Mouse (Mus musculus): ENCODE results near the gene Gpr1. TPM values are rescaled to one million over a fixed set of nuclear protein-coding genes. Genes with fewer than 3 reads are reported as not detected.
A peak's percentile ranks its signal among the peaks of the same experiment; 100 is the strongest.

Gpr1 gene
- polyA plus RNA-seq (2015; fragmentation: Nextera tagmentation; extraction: Ambion mirVana): 0.66 and 1.2 TPM in 2 replicates

DNA sequence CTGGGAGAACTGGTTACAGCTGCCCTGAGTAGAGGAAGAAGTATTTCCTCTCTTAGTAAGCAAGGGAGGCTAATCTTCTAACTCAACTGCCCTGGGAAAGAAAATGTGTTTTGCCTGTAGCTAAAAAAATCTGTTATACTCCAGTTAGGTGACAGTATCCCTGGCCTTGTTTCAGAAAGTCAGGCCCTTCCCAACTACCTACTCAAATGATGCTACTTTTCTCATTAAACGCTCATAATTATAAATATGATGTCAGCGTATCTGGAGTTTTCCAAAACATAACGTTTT, at the start of gene Gpr1:
Gpr1 (minus strand) TSS at position 273 of the 288 bp plus-strand sequence.
- Histone ChIP-seq H3K9ac (0 out of 2 replicates have a peak within 1 kb of the TSS, but pooled peaks have one; percentile 3), H3K4me3 (peak within 1 kb of the TSS; percentile 18), H3K27me3 (replicated peaks) (no peaks in the 10 kb centered on the region), H3K27ac (peak within 1 kb of the TSS; percentile 51), H3K4me1 (peaks cover 18% of the 10 kb centered on the region), H3K36me3 (replicated peaks) (no peaks in the 10 kb centered on the region), H3K4me2 (peak within 1 kb of the TSS; percentile 46), H3K9me3 (no peaks in the 10 kb centered on the region)
- 36% methylated on average over 3 of the region's 3 CpGs for WGBS
- no peak for ATAC-seq (replicated peaks)

DNA sequence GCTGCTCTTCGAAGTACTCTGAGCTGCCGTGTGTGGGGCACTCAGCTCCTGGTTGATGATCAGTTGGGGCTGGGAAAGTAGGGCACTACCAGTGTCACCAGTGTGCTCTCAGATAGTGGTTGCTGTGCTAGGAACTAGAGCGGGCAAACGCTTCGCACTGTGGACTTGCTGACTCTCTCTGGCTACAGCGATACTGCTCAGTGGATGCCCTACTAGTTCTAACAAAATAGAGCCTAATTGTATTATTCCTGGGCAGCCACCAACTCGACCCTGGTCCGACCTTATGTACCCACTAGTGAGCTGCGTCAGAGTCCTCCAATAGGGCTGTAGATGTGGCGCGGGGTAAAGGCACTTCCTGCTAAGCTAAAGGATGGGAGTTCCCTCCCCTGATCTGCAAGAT, 49.3 kb upstream of the Gpr1 start:
- no peak for ATAC-seq (replicated peaks)
- Histone ChIP-seq H3K27ac (no peak overlapping the region), H3K9me3 (no peaks in the 10 kb centered on the region), H3K4me2 (no peak overlapping the region), H3K4me1 (no peaks in the 10 kb centered on the region), H3K9ac (no peak overlapping the region), H3K27me3 (replicated peaks) (peaks cover 42% of the 10 kb centered on the region), H3K36me3 (replicated peaks) (no peaks in the 10 kb centered on the region), H3K4me3 (no peak overlapping the region)
- WGBS: 40% methylated on average over 11 of the region's 11 CpGs

DNA sequence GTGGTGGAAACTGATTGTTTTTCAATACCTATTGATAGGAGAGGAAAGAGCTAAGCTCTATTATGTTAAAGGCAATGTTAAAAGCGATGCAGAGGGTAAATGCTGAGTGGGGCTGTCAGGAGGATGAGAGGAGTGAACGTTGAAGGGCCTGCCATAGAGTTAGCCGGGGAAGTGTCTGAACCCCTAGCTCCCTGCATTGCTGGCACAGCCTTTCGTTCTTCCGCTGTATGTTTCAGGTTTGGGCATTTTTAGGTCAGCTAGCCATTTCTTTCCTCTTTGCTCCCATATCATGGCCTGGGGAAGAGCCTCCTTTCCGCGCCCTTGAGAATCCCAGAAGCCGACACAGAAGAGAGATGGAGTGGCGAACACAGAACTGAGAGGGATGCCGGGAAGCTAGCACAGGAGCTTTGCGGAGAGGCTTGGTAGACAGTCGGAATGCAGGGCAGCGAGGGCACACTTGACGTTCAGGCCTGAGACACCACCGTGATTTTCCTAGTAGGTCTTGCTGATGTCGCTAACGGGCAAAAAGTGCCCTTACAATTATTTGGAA, 46.8 kb upstream of the Gpr1 start:
- peaks cover 51% of the 10 kb centered on the region for H3K27me3 ChIP-seq (replicated peaks)

GRCm38 (mm10) chr1:63260742-63261033, 46.3 kb upstream of the Gpr1 start:
- Histone ChIP-seq H3K4me1 (peaks cover 7% of the 10 kb centered on the region), H3K9ac (no peak overlapping the region), H3K36me3 (replicated peaks) (no peaks in the 10 kb centered on the region), H3K4me2 (no peak overlapping the region), H3K4me3 (no peak overlapping the region), H3K27ac (no peak overlapping the region), H3K27me3 (replicated peaks) (peaks cover 53% of the 10 kb centered on the region), H3K9me3 (no peaks in the 10 kb centered on the region)
- WGBS: 41% methylated on average over 5 of the region's 5 CpGs
- ATAC-seq (replicated peaks): no peak

More for the DNA sequence above, 46.8 kb upstream of the Gpr1 start:
- Histone ChIP-seq H3K9me3 (no peaks in the 10 kb centered on the region), H3K4me2 (no peak overlapping the region), H3K4me1 (peaks cover 5% of the 10 kb centered on the region), H3K36me3 (replicated peaks) (no peaks in the 10 kb centered on the region), H3K4me3 (no peak overlapping the region), H3K9ac (no peak overlapping the region), H3K27ac (no peak overlapping the region)
- no peak for ATAC-seq (replicated peaks)
- WGBS: 57% methylated on average over 17 of the region's 17 CpGs

- WGBS: 52% methylated on average over 17 of the region's 17 CpGs
- peaks cover 12% of the 10 kb centered on the region for H3K4me1 ChIP-seq
- no peak for ATAC-seq (replicated peaks)
- no peaks in the 10 kb centered on the region for H3K9me3 ChIP-seq
- H3K36me3 ChIP-seq (replicated peaks): no peaks in the 10 kb centered on the region
- H3K9ac ChIP-seq: no peak overlapping the region
- no peak overlapping the region for H3K27ac ChIP-seq
- no peak overlapping the region for H3K4me3 ChIP-seq
- H3K4me2 ChIP-seq: no peak overlapping the region
- peaks cover 55% of the 10 kb centered on the region for H3K27me3 ChIP-seq (replicated peaks)
Measured at GRCm38 (mm10) chr1:63259916-63260741, 45.8 kb upstream of the Gpr1 start.

DNA sequence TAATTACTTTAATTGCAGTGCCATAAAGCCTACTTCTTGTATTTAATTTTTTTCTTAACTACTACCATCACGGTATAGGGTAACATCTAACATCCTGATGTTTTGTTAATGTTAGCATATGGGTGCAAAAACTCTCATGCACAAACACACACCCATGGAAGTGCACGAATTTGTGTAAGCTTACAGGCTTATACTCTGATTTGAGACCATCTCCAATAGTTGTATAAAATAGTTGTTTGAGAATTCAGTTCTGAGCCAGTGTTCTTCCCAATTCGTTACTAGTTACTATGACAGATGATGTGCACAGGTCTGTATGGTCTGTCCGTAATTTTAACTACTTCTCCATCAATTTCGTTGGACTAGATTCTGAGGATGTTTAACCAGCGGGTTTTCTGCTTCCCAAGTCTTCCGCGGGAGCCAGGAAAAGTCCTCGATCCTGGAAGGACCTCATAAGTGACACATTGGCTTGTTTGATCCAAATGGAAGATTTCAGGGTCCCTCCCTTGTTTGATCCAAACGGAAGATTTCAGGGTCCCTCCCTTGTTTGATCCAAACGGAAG, 45.0 kb upstream of the Gpr1 start:
- 41% methylated on average over 11 of the region's 11 CpGs for WGBS
- H3K9me3 ChIP-seq: no peaks in the 10 kb centered on the region
- no peak overlapping the region for H3K27ac ChIP-seq
- H3K36me3 ChIP-seq (replicated peaks): no peaks in the 10 kb centered on the region
- no peak overlapping the region for H3K9ac ChIP-seq
- no peak overlapping the region for H3K4me2 ChIP-seq
- peaks cover 15% of the 10 kb centered on the region for H3K4me1 ChIP-seq
- ATAC-seq (replicated peaks): no peak
- peaks cover 59% of the 10 kb centered on the region for H3K27me3 ChIP-seq (replicated peaks)
- H3K4me3 ChIP-seq: no peak overlapping the region

- H3K9ac ChIP-seq: no peak overlapping the region
- no peaks in the 10 kb centered on the region for H3K36me3 ChIP-seq (replicated peaks)
- H3K27me3 ChIP-seq (replicated peaks): peaks cover 62% of the 10 kb centered on the region
- H3K27ac ChIP-seq: no peak overlapping the region
- peaks cover 15% of the 10 kb centered on the region for H3K4me1 ChIP-seq
- no peaks in the 10 kb centered on the region for H3K9me3 ChIP-seq
- no peak overlapping the region for H3K4me3 ChIP-seq
- no peak overlapping the region for H3K4me2 ChIP-seq
- ATAC-seq (replicated peaks): no peak
- 53% methylated on average over 2 of the region's 2 CpGs for WGBS
Measured at GRCm38 (mm10) chr1:63258501-63258900, 44.2 kb upstream of the Gpr1 start.

GRCm38 (mm10) chr1:63256083-63256482, 41.7 kb upstream of the Gpr1 start:
- Histone ChIP-seq H3K4me1 (peaks cover 15% of the 10 kb centered on the region), H3K4me2 (no peak overlapping the region), H3K9ac (no peak overlapping the region), H3K9me3 (no peaks in the 10 kb centered on the region), H3K4me3 (no peak overlapping the region), H3K27me3 (replicated peaks) (peaks cover 61% of the 10 kb centered on the region), H3K36me3 (replicated peaks) (no peaks in the 10 kb centered on the region), H3K27ac (peak overlapping the region; percentile 78)
- 7% methylated on average over 5 of the region's 5 CpGs for WGBS
- ATAC-seq (replicated peaks): peak; percentile 84

DNA sequence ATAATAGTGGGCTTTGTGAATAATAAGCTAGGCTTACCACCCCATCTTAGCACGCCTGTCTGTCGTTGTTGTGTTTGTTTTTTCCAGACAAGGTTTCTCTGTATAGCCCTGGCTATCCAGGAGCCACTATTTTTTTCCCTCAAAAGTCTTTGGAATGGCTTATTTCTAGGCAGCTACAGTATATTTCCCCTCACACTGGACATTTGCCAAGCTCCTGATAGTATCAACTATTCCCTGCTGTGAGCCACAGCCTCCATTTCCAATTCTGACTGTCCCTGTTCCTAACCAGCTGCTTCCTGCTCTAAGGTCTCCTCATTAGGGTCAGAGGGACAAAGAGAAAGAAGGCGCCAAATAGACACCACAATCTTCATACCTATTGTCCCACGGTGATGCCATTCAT, 40.8 kb upstream of the Gpr1 start:
- ATAC-seq (replicated peaks): no peak
- WGBS: 8% methylated on average over 4 of the region's 4 CpGs
- Histone ChIP-seq H3K9me3 (no peaks in the 10 kb centered on the region), H3K4me3 (no peak overlapping the region), H3K4me2 (no peak overlapping the region), H3K27me3 (replicated peaks) (peaks cover 60% of the 10 kb centered on the region), H3K9ac (no peak overlapping the region), H3K4me1 (peaks cover 15% of the 10 kb centered on the region), H3K36me3 (replicated peaks) (no peaks in the 10 kb centered on the region), H3K27ac (peak overlapping the region; percentile 67)

DNA sequence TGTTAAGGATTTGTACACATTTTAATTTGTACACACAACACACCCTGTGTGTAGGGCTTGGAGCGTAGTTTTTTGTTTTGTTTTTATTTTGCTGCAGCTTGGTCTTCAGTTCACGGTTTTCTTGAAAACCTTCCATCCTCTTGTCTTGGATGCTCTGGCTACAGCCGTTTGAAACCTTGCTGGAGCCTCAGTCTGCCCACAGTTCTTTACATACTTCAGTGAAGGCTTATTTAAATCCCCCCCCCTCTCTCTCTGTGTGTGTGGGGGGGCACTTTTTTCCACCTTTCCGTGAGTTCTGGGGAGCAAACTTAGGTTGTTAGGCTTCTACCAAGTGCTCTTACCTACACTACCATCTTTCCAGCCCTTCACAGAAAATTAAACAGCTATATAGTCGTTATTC, 38.9 kb upstream of the Gpr1 start:
- H3K4me3 ChIP-seq: no peak overlapping the region
- H3K4me1 ChIP-seq: peaks cover 19% of the 10 kb centered on the region
- H3K9ac ChIP-seq: no peak overlapping the region
- 17% methylated on average over 5 of the region's 5 CpGs for WGBS
- peaks cover 68% of the 10 kb centered on the region for H3K27me3 ChIP-seq (replicated peaks)
- H3K9me3 ChIP-seq: no peaks in the 10 kb centered on the region
- no peak overlapping the region for H3K4me2 ChIP-seq
- no peak for ATAC-seq (replicated peaks)
- no peak overlapping the region for H3K27ac ChIP-seq
- H3K36me3 ChIP-seq (replicated peaks): no peaks in the 10 kb centered on the region

DNA sequence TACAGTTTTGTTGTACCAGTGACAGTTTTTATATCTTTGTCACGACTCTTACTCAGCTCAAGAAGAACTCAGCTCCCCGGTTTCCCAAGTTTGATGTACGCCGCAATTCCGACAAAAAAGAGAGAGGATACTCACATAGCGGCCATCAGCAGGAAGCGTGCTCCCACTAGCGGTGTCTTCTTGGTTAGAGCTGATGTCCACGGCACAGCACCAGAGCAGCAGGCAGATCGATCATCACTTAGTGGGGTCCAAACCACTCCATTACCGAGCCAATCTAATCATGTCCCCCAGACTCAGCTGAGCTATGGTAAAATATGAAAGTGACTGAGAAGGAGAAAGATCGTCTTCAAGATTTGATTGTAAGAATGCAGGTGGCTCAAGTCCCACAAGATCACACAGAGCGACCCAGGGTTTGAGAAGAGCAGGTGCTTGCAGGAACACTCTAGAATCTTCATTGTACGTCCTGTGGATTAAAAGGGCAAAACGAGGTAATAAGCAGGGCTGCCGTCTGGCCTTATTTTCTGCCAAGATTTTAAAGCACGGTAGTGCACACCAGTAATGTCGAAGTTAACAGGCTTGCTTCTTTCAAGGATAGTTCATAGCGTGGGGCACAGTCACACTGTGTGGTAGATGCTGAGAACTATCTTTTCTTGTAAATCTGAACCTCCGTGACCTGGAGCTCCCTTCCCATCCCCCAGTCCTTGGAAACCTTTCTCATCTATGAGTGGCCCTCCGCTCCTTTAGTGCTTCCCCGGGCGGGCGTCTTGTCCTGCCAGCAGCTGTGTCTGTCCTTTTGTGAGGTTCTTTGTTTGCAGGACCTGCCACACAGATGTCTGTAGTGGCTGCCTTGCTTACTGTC, 38.2 kb upstream of the Gpr1 start:
- 0 out of 2 replicates have a peak, but pooled peaks have one; percentile 54 for ATAC-seq (replicated peaks)
- Histone ChIP-seq H3K9me3 (no peaks in the 10 kb centered on the region), H3K27ac (no peak overlapping the region), H3K4me3 (no peak overlapping the region), H3K4me1 (peaks cover 21% of the 10 kb centered on the region), H3K9ac (no peak overlapping the region), H3K36me3 (replicated peaks) (no peaks in the 10 kb centered on the region), H3K27me3 (replicated peaks) (peaks cover 66% of the 10 kb centered on the region), H3K4me2 (no peak overlapping the region)
- WGBS: 23% methylated on average over 24 of the region's 24 CpGs

DNA sequence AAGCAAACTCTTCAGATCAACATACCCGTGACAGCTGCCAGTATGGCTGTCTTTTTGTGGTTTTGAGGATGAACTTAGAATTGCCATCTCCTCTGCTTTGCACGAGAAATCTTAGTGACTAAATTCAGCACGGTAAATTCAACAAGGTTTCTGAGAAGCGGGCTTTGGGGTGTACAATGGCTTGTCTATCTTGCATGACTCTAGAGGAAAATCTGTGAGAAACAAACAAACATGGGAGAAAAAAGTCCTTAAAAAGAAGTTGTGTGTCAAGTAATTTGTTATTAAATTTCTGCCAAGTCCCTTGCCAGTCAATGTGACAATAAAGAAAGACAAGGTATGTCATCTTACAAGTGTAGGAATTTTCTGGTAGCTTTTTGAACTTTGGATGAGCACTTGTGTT, 34.9 kb upstream of the Gpr1 start:
- H3K9me3 ChIP-seq: no peaks in the 10 kb centered on the region
- H3K36me3 ChIP-seq (replicated peaks): no peaks in the 10 kb centered on the region
- peaks cover 48% of the 10 kb centered on the region for H3K27me3 ChIP-seq (replicated peaks)
- peaks cover 6% of the 10 kb centered on the region for H3K4me1 ChIP-seq
- 49% methylated on average over 4 of the region's 4 CpGs for WGBS
- H3K4me2 ChIP-seq: no peak overlapping the region
- no peak for ATAC-seq (replicated peaks)
- no peak overlapping the region for H3K4me3 ChIP-seq
- H3K27ac ChIP-seq: no peak overlapping the region
- no peak overlapping the region for H3K9ac ChIP-seq

Measured in midbrain, embryonic 15.5 days (tissue).